Mouse (Mus musculus) gastrocnemius, postnatal 10 days (tissue): ENCODE results near the gene Shank3. TPM values are rescaled to one million over a fixed set of nuclear protein-coding genes. Genes with fewer than 3 reads are reported as not detected.

ENCODE experiments used
- DNase-seq: peaks from one replicate; pipeline ENCODE4 v3.0.0; 2021; ENCODE audit warnings: mixed read lengths
- total RNA-seq, 2 experiments: library from RNA; stranded (reverse); gene quantifications; 2 replicates each; pipeline ENCODE4 v1.2.3; 2021

The Shank3 gene
- total RNA-seq, 2 experiments from 2014 or later: 24.8 to 36.1 TPM

GRCm38 (mm10) chr15:89524611-89525415 lies 25.4 kb downstream of the Shank3 start:
- DNase-seq: no peak

- DNase-seq: no peak
Observed at GRCm38 (mm10) chr15:89525464-89525863, 26.0 kb downstream of the Shank3 start.

- DNase-seq: no peak
Observed at GRCm38 (mm10) chr15:89525896-89526295, 26.5 kb downstream of the Shank3 start.

- DNase-seq: no peak
Observed at GRCm38 (mm10) chr15:89526776-89527325, 27.4 kb downstream of the Shank3 start.

- no peak for DNase-seq
Observed at GRCm38 (mm10) chr15:89527466-89527865, 28.0 kb downstream of the Shank3 start.

GRCm38 (mm10) chr15:89528201-89528850 lies 28.9 kb downstream of the Shank3 start:
- no peak for DNase-seq

GRCm38 (mm10) chr15:89528923-89529322 lies 29.5 kb downstream of the Shank3 start:
- no peak for DNase-seq

- peak; percentile 73 for DNase-seq
Observed at GRCm38 (mm10) chr15:89530336-89530735, 30.9 kb downstream of the Shank3 start.

GRCm38 (mm10) chr15:89531399-89531798 lies 32.0 kb downstream of the Shank3 start:
- no peak for DNase-seq

- DNase-seq: no peak
Observed at GRCm38 (mm10) chr15:89532026-89532923, 32.9 kb downstream of the Shank3 start.

GRCm38 (mm10) chr15:89532924-89533842 lies 33.8 kb downstream of the Shank3 start:
- no peak for DNase-seq

GRCm38 (mm10) chr15:89533843-89534207 lies 34.4 kb downstream of the Shank3 start:
- DNase-seq: no peak

- no peak for DNase-seq
Observed at GRCm38 (mm10) chr15:89544171-89544570, 44.7 kb downstream of the Shank3 start.

- no peak for DNase-seq
Observed at GRCm38 (mm10) chr15:89547321-89547720, 47.9 kb downstream of the Shank3 start.

GRCm38 (mm10) chr15:89547824-89548601 lies 48.6 kb downstream of the Shank3 start:
- DNase-seq: peak; percentile 22

GRCm38 (mm10) chr15:89548837-89549236 lies 49.4 kb downstream of the Shank3 start:
- peak; percentile 63 for DNase-seq

- DNase-seq: no peak
Observed at GRCm38 (mm10) chr15:89550506-89550905, 51.1 kb downstream of the Shank3 start.

- no peak for DNase-seq
Observed at GRCm38 (mm10) chr15:89551733-89552132, 52.3 kb downstream of the Shank3 start.

- no peak for DNase-seq
Observed at GRCm38 (mm10) chr15:89555591-89555990, 56.2 kb downstream of the Shank3 start.

GRCm38 (mm10) chr15:89556401-89557178 lies 57.2 kb downstream of the Shank3 start:
- DNase-seq: no peak
